Mouse (Mus musculus) hindbrain, embryonic 11.5 days (tissue): ENCODE data around the gene AW549877. TPM values are rescaled to one million over a fixed set of nuclear protein-coding genes. Genes with fewer than 3 reads are reported as not detected.
A peak's percentile ranks its signal among the peaks of the same experiment; 100 is the strongest.

ENCODE experiments used
- ATAC-seq: fragments of 200-750 bp; cut with Nextera tagmentation; 2 replicates; pipeline ENCODE4 v1.8.0; 2017; ENCODE audit warnings: mild to moderate bottlenecking, moderate TSS enrichment, moderate library complexity; ENCODE audit not compliant: low FRiP score
- DNase-seq: peaks from one replicate; pipeline ENCODE4 v3.0.0-alpha.2; 2015; ENCODE audit warnings: low spot score
- H3K27ac ChIP-seq: fragments of 300-500 bp; sonication (generic); 2 replicates; pipeline ENCODE4 v1.5.1; 2014; ENCODE audit warnings: mild to moderate bottlenecking, low read depth, low read length
- H3K27me3 ChIP-seq: fragments of 300-500 bp; sonication (generic); 2 replicates; pipeline ENCODE4 v1.6.1; 2014; ENCODE audit warnings: mild to moderate bottlenecking, low read length, moderate library complexity, mixed read lengths; ENCODE audit not compliant: control insufficient read depth, insufficient read depth
- H3K36me3 ChIP-seq: fragments of 300-500 bp; sonication (generic); 2 replicates; pipeline ENCODE4 v1.6.1; 2014; ENCODE audit warnings: mild to moderate bottlenecking, low read length, moderate library complexity, mixed read lengths; ENCODE audit not compliant: control insufficient read depth, insufficient read depth
- H3K4me1 ChIP-seq: fragments of 300-500 bp; sonication (generic); replicated peaks from 2 replicates; pipeline ENCODE4 v1.6.1; 2014; ENCODE audit warnings: low read length, mixed read lengths; ENCODE audit not compliant: control insufficient read depth, insufficient read depth
- H3K4me2 ChIP-seq: fragments of 300-500 bp; sonication (generic); replicated peaks from 2 replicates; pipeline ENCODE4 v1.6.1; 2014; ENCODE audit warnings: mild to moderate bottlenecking, low read depth, low read length
- H3K4me3 ChIP-seq: fragments of 300-500 bp; sonication (generic); 2 replicates; pipeline ENCODE4 v1.5.1; 2014; ENCODE audit warnings: low read depth, low read length
- H3K9ac ChIP-seq: fragments of 300-500 bp; sonication (generic); 2 replicates; pipeline ENCODE4 v1.6.1; 2014; ENCODE audit warnings: low read depth, low read length
- H3K9me3 ChIP-seq: fragments of 300-500 bp; sonication (generic); 2 replicates; pipeline ENCODE4 v1.6.1; 2016; ENCODE audit warnings: low read length; ENCODE audit not compliant: control insufficient read depth
- WGBS: fragments of 180-500 bp; shearing (Covaris S2); extraction: QIAGEN DNeasy Blood & Tissue Kit; methylation state at CpG from one replicate; pipeline ENCODE4 v1.1.7; 2014; 5-methylcytosine and 5-hydroxymethylcytosine counted together
- polyA plus RNA-seq: library from polyadenylated mRNA; unstranded; fragments of >200 nt; fragmentation: Nextera tagmentation; extraction: Ambion mirVana; gene quantifications from 2 replicates; pipeline ENCODE4 v1.2.1, GENCODE M21; 2014

AW549877 gene
- polyA plus RNA-seq, 1 experiment from 2014 or later = 57.9 TPM

GRCm38 (mm10) chr15:3973300-3973699 is 22.2 kb downstream of the AW549877 start:
- Histone ChIP-seq H3K4me3 (no peak overlapping the region), H3K9ac (no peak overlapping the region), H3K9me3 (no peaks in the 10 kb centered on the region), H3K27ac (no peak overlapping the region), H3K4me1 (no peaks in the 10 kb centered on the region), H3K4me2 (no peak overlapping the region), H3K27me3 (no peaks in the 10 kb centered on the region), H3K36me3 (no peaks in the 10 kb centered on the region)
- 90% methylated on average over 3 of the region's 3 CpGs for WGBS
- DNase-seq = no peak
- ATAC-seq = no peak

GRCm38 (mm10) chr15:3970193-3970592 is 25.4 kb downstream of the AW549877 start:
- Histone ChIP-seq H3K4me1 (no peaks in the 10 kb centered on the region), H3K27me3 (no peaks in the 10 kb centered on the region), H3K36me3 (no peaks in the 10 kb centered on the region), H3K9ac (no peak overlapping the region), H3K9me3 (no peaks in the 10 kb centered on the region), H3K4me3 (no peak overlapping the region), H3K4me2 (no peak overlapping the region), H3K27ac (no peak overlapping the region)
- 95% methylated on average over 6 of the region's 6 CpGs for WGBS
- DNase-seq (no peak), ATAC-seq (no peak)

DNA sequence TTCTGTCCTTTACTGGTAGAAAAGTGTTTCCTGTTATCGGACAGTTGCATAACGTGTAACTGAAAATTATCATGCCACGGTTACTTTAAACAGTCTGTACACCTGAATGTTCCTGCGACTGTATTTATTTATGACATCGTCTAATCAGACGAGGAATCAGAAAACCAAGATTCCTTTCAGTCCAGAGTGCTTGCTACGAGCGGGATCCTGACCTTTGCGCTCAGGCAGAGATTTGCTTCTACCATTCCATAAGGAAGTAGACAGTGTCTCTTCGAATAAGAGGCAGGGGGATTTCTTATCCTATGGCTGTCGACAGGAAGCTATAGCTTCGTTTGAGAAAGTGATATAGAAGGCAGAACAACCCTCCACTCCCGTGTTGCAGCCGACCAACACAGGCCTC is 25.8 kb downstream of the AW549877 start:
- Histone ChIP-seq H3K4me1 (no peaks in the 10 kb centered on the region), H3K4me3 (no peak overlapping the region), H3K4me2 (no peak overlapping the region), H3K27ac (no peak overlapping the region), H3K9ac (no peak overlapping the region), H3K9me3 (no peaks in the 10 kb centered on the region), H3K27me3 (no peaks in the 10 kb centered on the region), H3K36me3 (no peaks in the 10 kb centered on the region)
- WGBS = 89% methylated on average over 14 of the region's 14 CpGs
- DNase-seq (no peak), ATAC-seq (no peak)

- no peak for ATAC-seq
- Histone ChIP-seq H3K27ac (no peak overlapping the region), H3K4me1 (no peaks in the 10 kb centered on the region), H3K4me3 (no peak overlapping the region), H3K9ac (no peak overlapping the region), H3K4me2 (no peak overlapping the region), H3K36me3 (no peaks in the 10 kb centered on the region), H3K27me3 (no peaks in the 10 kb centered on the region), H3K9me3 (no peaks in the 10 kb centered on the region)
- no peak for DNase-seq
- WGBS = 84% methylated on average over 8 of the region's 8 CpGs
Observed at GRCm38 (mm10) chr15:3962251-3962650, 33.3 kb downstream of the AW549877 start.

GRCm38 (mm10) chr15:3960094-3960493 is 35.5 kb downstream of the AW549877 start:
- H3K9me3 ChIP-seq = no peaks in the 10 kb centered on the region
- DNase-seq (no peak), ATAC-seq (no peak)
- no peak overlapping the region for H3K9ac ChIP-seq
- WGBS = 54% methylated on average over 1 of the region's 1 CpGs
- no peak overlapping the region for H3K27ac ChIP-seq
- H3K4me2 ChIP-seq = no peak overlapping the region
- no peaks in the 10 kb centered on the region for H3K27me3 ChIP-seq
- H3K36me3 ChIP-seq = no peaks in the 10 kb centered on the region
- H3K4me3 ChIP-seq = no peak overlapping the region
- H3K4me1 ChIP-seq = no peaks in the 10 kb centered on the region

GRCm38 (mm10) chr15:3957982-3958381 is 37.6 kb downstream of the AW549877 start:
- H3K36me3 ChIP-seq = no peaks in the 10 kb centered on the region
- H3K9me3 ChIP-seq = no peaks in the 10 kb centered on the region
- 38% methylated on average over 4 of the region's 4 CpGs for WGBS
- H3K4me1 ChIP-seq = no peaks in the 10 kb centered on the region
- H3K27ac ChIP-seq = no peak overlapping the region
- ATAC-seq = no peak
- no peaks in the 10 kb centered on the region for H3K27me3 ChIP-seq
- H3K4me3 ChIP-seq = no peak overlapping the region
- H3K9ac ChIP-seq = no peak overlapping the region
- H3K4me2 ChIP-seq = no peak overlapping the region
- peak; percentile 64 for DNase-seq

- no peak for DNase-seq
- 80% methylated on average over 2 of the region's 2 CpGs for WGBS
- H3K4me3 ChIP-seq = no peak overlapping the region
- H3K4me2 ChIP-seq = no peak overlapping the region
- H3K27ac ChIP-seq = no peak overlapping the region
- H3K9ac ChIP-seq = no peak overlapping the region
- no peak for ATAC-seq
- H3K27me3 ChIP-seq = no peaks in the 10 kb centered on the region
- no peaks in the 10 kb centered on the region for H3K4me1 ChIP-seq
- H3K9me3 ChIP-seq = no peaks in the 10 kb centered on the region
- H3K36me3 ChIP-seq = no peaks in the 10 kb centered on the region
Observed at GRCm38 (mm10) chr15:3954971-3955370, 40.6 kb downstream of the AW549877 start.

GRCm38 (mm10) chr15:3938132-3938531 is 57.4 kb downstream of the AW549877 start:
- no peaks in the 10 kb centered on the region for H3K27me3 ChIP-seq
- H3K36me3 ChIP-seq = no peaks in the 10 kb centered on the region
- H3K4me2 ChIP-seq = no peak overlapping the region
- H3K4me1 ChIP-seq = no peaks in the 10 kb centered on the region
- no peak overlapping the region for H3K4me3 ChIP-seq
- no peak for ATAC-seq
- H3K9ac ChIP-seq = no peak overlapping the region
- no peak overlapping the region for H3K27ac ChIP-seq
- DNase-seq = no peak
- no peaks in the 10 kb centered on the region for H3K9me3 ChIP-seq
- WGBS = 91% methylated on average over 2 of the region's 2 CpGs

DNA sequence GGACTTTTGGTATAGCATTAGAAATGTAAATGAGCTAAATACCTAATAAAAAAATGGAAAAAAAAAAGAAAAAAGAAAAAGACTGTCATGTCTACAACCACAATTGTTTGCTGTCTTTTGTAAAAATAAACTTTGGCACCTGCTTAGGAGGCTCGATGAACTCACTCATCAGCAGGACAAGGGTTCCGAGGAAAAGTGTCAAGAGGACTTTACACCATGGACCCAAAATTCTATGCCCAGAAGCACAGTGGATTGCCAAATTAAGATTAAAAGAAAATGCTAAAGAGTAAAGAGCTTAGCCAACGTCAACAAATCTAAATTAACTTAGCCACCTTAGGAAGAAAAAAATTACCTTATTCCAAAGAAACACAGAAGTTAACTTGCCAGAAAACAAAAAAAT is 59.5 kb downstream of the AW549877 start:
- WGBS = 98% methylated on average over 3 of the region's 3 CpGs
- H3K4me2 ChIP-seq = no peak overlapping the region
- H3K36me3 ChIP-seq = no peaks in the 10 kb centered on the region
- no peak overlapping the region for H3K27ac ChIP-seq
- H3K9ac ChIP-seq = no peak overlapping the region
- no peaks in the 10 kb centered on the region for H3K27me3 ChIP-seq
- ATAC-seq = no peak
- H3K4me1 ChIP-seq = no peaks in the 10 kb centered on the region
- DNase-seq = no peak
- no peak overlapping the region for H3K4me3 ChIP-seq
- no peaks in the 10 kb centered on the region for H3K9me3 ChIP-seq
